Mouse (Mus musculus): ENCODE measurements around the gene Xrcc6. TPM values are rescaled to one million over a fixed set of nuclear protein-coding genes. Genes with fewer than 3 reads are reported as not detected.

The Xrcc6 gene
- total RNA-seq, 2 experiments from 2014 or later, result 25.5 to 26.0 TPM

DNA sequence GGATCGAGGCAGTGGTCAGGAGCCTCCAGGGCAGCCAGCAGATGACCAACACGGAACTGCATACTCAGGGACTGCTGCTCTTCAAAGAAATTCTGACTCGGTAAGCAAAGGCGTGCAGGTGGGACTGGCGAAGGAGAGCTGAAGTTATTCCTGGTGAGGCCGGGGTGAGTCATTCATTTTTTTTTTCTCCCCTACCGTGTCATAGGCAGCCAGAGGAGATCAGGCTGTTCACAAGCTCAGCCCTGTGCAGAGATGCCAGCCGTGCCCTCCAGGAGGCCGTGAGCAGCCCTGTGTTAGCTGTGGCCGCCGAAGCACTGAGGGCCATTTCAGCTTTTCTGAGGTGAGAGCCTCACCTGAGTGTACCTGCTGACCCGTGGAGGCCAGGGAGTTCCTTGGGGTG, 98.5 kb downstream of the Xrcc6 start:
- DNase-seq, result no peak

DNA sequence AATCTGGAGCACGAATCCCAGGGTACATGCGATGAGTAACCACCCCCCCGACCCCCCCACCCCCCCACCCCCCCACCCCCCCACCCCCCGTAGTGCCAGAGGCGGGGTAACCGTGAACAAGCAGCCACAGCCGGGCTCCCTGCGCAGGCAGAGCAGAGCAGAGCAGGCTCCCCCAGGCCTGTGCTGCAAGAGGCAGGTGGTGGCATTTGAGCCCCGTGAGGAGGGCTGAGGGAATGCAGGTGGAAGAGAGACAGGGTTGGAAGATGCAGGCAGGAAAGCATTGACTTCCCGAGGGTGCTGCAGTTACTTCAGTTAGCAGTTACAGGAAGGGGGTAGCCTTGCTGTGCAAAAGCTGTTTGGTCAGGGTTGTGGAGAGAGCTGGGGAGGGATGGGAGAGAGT, 99.6 kb downstream of the Xrcc6 start:
- DNase-seq, result no peak

Other genes starting within 250 kb of the Xrcc6 start
- gene Zc3h7b, start 242.8 kb upstream of the Xrcc6 start, total RNA-seq (2021), result 10 to 100 TPM; 39.8 to 43.1 TPM
- 10 to 100 TPM; 28.6 to 31.3 TPM for gene Rangap1, start 242.3 kb upstream of the Xrcc6 start, total RNA-seq (2021)
- gene Tef, start 185.4 kb upstream of the Xrcc6 start, total RNA-seq (2021), result 100 to 1,000 TPM; 127 to 130 TPM
- 10 to 100 TPM; 38.1 to 80.4 TPM for gene Tob2, start 129.0 kb upstream of the Xrcc6 start, total RNA-seq (2021)
- 10 to 100 TPM; 37.4 to 39.6 TPM for gene Phf5a, start 115.9 kb upstream of the Xrcc6 start, total RNA-seq (2021)
- 100 to 1,000 TPM; 789 to 874 TPM for gene Aco2, start 115.5 kb upstream of the Xrcc6 start, total RNA-seq (2021)
- gene Polr3h, start 61.6 kb upstream of the Xrcc6 start, total RNA-seq (2021), result 10 to 100 TPM in 1 of 2 experiments, 1 to 10 TPM in 1; 8.2 to 12.1 TPM
- gene Csdc2, start 51.1 kb upstream of the Xrcc6 start, total RNA-seq (2021), result 1 to 10 TPM; 5.7 to 6.0 TPM
- gene Pmm1, start 26.9 kb upstream of the Xrcc6 start, total RNA-seq (2021), result 10 to 100 TPM; 12.0 to 15.3 TPM
- gene 1700029P11Rik, start 7.3 kb upstream of the Xrcc6 start, total RNA-seq (2021), result not detected
- 10 to 100 TPM; 18.5 to 20.7 TPM for gene Desi1, start 46.0 kb downstream of the Xrcc6 start, total RNA-seq (2021)
- 10 to 100 TPM; 50.0 to 54.5 TPM for gene Snu13, start 59.8 kb downstream of the Xrcc6 start, total RNA-seq (2021)
- gene 4930407I10Rik, start 71.3 kb downstream of the Xrcc6 start, total RNA-seq (2021), result not detected
- under 1 TPM; 0.23 to 0.36 TPM for gene Mei1, start 82.2 kb downstream of the Xrcc6 start, total RNA-seq (2021)
- 10 to 100 TPM; 31.0 to 33.5 TPM for gene Ccdc134, start 140.1 kb downstream of the Xrcc6 start, total RNA-seq (2021)
- gene Srebf2, start 159.3 kb downstream of the Xrcc6 start, total RNA-seq (2021), result 10 to 100 TPM; 37.0 to 42.8 TPM
- not detected for gene Shisa8, start 225.0 kb downstream of the Xrcc6 start, total RNA-seq (2021)
- under 1 TPM; 0.45 to 0.52 TPM for gene Tnfrsf13c, start 236.5 kb downstream of the Xrcc6 start, total RNA-seq (2021)